ENCODE assay signal across 7 mouse cellular contexts in genomic region chr1:91249564-91250414, GRCm38 (mm10). TPM values are rescaled to one million over a fixed set of nuclear protein-coding genes. Genes with fewer than 3 reads are reported as not detected.
DNase-seq lines count a peak whose midpoint lies in the region; ATAC-seq lines count a peak whose summit lies in the region.

Ube2f (plus strand) TSS chr1:91250304.

- peak within 1 kb of the TSS; percentile 92 for H3K9ac ChIP-seq in intestine, embryonic 15.5 days

- H3K4me3 ChIP-seq in intestine, embryonic 15.5 days (replicated peaks), result peak within 1 kb of the TSS; percentile 98
- H3K4me3 ChIP-seq in midbrain, embryonic 10.5 days, result peak within 1 kb of the TSS; percentile 100

- H3K4me1 ChIP-seq in intestine, embryonic 15.5 days (replicated peaks), result peaks cover 22% of the 10 kb centered on the region
- peaks cover 29% of the 10 kb centered on the region for H3K4me1 ChIP-seq in midbrain, embryonic 10.5 days

- peak within 1 kb of the TSS; percentile 87 for H3K27ac ChIP-seq in intestine, embryonic 15.5 days
- peak within 1 kb of the TSS; percentile 90 for H3K27ac ChIP-seq in midbrain, embryonic 10.5 days (replicated peaks)

- under 1% methylated on average over 43 of the region's 43 CpGs for WGBS in intestine, embryonic 15.5 days
- WGBS in midbrain, embryonic 10.5 days, result under 1% methylated on average over 43 of the region's 43 CpGs

- intact Hi-C loops in gastrocnemius, postnatal 36 days (cut with DNase I), result loop anchor here (5.0 kb wide), 1 partner anchor 277 kb away; no protein-coding TSS in a partner anchor
- intact Hi-C loops in left cerebral cortex, postnatal 25 days (cut with DNase I), result loop anchor here (5.0 to 10.0 kb wide), 4 partner anchors 48 to 645 kb away; partner anchors contain the start of genes Cops8 and Scly

- H3K27me3 ChIP-seq in intestine, embryonic 15.5 days (replicated peaks), result no peaks in the 10 kb centered on the region
- H3K27me3 ChIP-seq in midbrain, embryonic 10.5 days (ENCODE audit: low read depth, poor library complexity, severe bottlenecking), result no peaks in the 10 kb centered on the region

- H3K9me3 ChIP-seq in intestine, embryonic 15.5 days, result no peaks in the 10 kb centered on the region
- no peaks in the 10 kb centered on the region for H3K9me3 ChIP-seq in midbrain, embryonic 10.5 days (replicated peaks)

- 0 out of 2 replicates have a peak, but pooled peaks cover 2% of the 10 kb centered on the region for H3K36me3 ChIP-seq in intestine, embryonic 15.5 days
- peaks cover 8% of the 10 kb centered on the region for H3K36me3 ChIP-seq in midbrain, embryonic 10.5 days

- peak; percentile 99 for ATAC-seq in intestine, embryonic 15.5 days

- H3K4me2 ChIP-seq in intestine, embryonic 15.5 days (replicated peaks), result peak within 1 kb of the TSS; percentile 73

- DNase-seq in adrenal gland, adult 2 months, result peak; percentile 95
- peak; percentile 92 for DNase-seq in embryo, embryonic 11.5 days (ENCODE audit: low read depth, low spot score)
- DNase-seq in gastrocnemius, postnatal 36 days, result peak; percentile 81 to 88
- DNase-seq in left cerebral cortex, postnatal 25 days (ENCODE audit: low spot score in 2 of 2), result peak; percentile 95 to 99
- peak; percentile 94 for DNase-seq in midbrain, embryonic 10.5 days (ENCODE audit: low spot score)
- peak; percentile 88 for DNase-seq in right cerebral cortex, postnatal 4 days

RNA-seq across cellular contexts. Expression of gene Ube2f, which starts in this region (rescaled TPM):
- 100 to 1,000 TPM in 1 of 2 experiments, 10 to 100 TPM in 1; 64.8 to 109 TPM for total RNA-seq in adrenal gland, adult 2 months (2021)
- polyA plus RNA-seq in adrenal gland, adult 2 months (2012; rRNA removed), result 11.7 and 13.9 TPM in 2 replicates
- total RNA-seq in gastrocnemius, postnatal 36 days (2021), result 10 to 100 TPM; 56.1 to 58.7 TPM
- polyA plus RNA-seq in intestine, embryonic 15.5 days (2015; fragmentation: Nextera tagmentation; extraction: Ambion mirVana), result 65.1 and 66.7 TPM in 2 replicates
- 10 to 100 TPM; 54.9 TPM for total RNA-seq in left cerebral cortex, postnatal 25 days (2021)
- 87.8 and 92.1 TPM in 2 replicates for polyA plus RNA-seq in midbrain, embryonic 10.5 days (2016; fragmentation: Nextera tagmentation; extraction: Ambion mirVana)

Comparison
In these comparisons a context has a peak if more than half of its experiments do, and no peak if none do; other contexts are left out.
1. Peak in every context shown above with its lines: DNase-seq, ATAC-seq, H3K4me3 ChIP-seq and H3K27ac ChIP-seq.